Mouse (Mus musculus) heart, embryonic 11.5 days (tissue): Measurements from ENCODE around the gene C77080. TPM values are rescaled to one million over a fixed set of nuclear protein-coding genes. Genes with fewer than 3 reads are reported as not detected.

ENCODE experiments used
- ATAC-seq: fragments of 200-750 bp; cut with Nextera tagmentation; replicated peaks from 2 replicates; pipeline ENCODE4 v1.8.0; 2017; ENCODE audit warnings: moderate library complexity; ENCODE audit not compliant: insufficient number of reproducible peaks, low FRiP score, low TSS enrichment
- H3K27ac ChIP-seq: fragments of 300-500 bp; sonication (generic); 2 replicates; pipeline ENCODE4 v1.5.1; 2014; ENCODE audit warnings: mild to moderate bottlenecking, low read depth, low read length
- H3K27me3 ChIP-seq: fragments of 300-500 bp; sonication (generic); 2 replicates; pipeline ENCODE4 v1.6.1; 2014; ENCODE audit warnings: mild to moderate bottlenecking, low read length, mixed read lengths; ENCODE audit not compliant: control insufficient read depth, insufficient read depth
- H3K36me3 ChIP-seq: fragments of 300-500 bp; sonication (generic); 2 replicates; pipeline ENCODE4 v1.6.1; 2014; ENCODE audit warnings: mild to moderate bottlenecking, low read length, moderate library complexity, mixed read lengths; ENCODE audit not compliant: control insufficient read depth, insufficient read depth
- H3K4me1 ChIP-seq: fragments of 300-500 bp; sonication (generic); 2 replicates; pipeline ENCODE4 v1.6.1; 2014; ENCODE audit warnings: low read length; ENCODE audit not compliant: control insufficient read depth, insufficient read depth
- H3K4me2 ChIP-seq: fragments of 300-500 bp; sonication (generic); 2 replicates; pipeline ENCODE4 v1.6.1; 2014; ENCODE audit warnings: mild to moderate bottlenecking, moderate library complexity
- H3K4me3 ChIP-seq: fragments of 300-500 bp; sonication (generic); 2 replicates; pipeline ENCODE4 v1.5.1; 2014; ENCODE audit warnings: low read depth, low read length
- H3K9ac ChIP-seq: fragments of 300-500 bp; sonication (generic); 2 replicates; pipeline ENCODE4 v1.6.1; 2014; ENCODE audit warnings: mild to moderate bottlenecking, low read depth, low read length, moderate library complexity
- H3K9me3 ChIP-seq: fragments of 300-500 bp; sonication (generic); replicated peaks from 2 replicates; pipeline ENCODE4 v1.6.1; 2016; ENCODE audit warnings: low read length; ENCODE audit not compliant: control insufficient read depth
- WGBS: fragments of 180-500 bp; shearing (Covaris S2); extraction: QIAGEN DNeasy Blood & Tissue Kit; methylation state at CpG from one replicate; pipeline ENCODE4 v1.1.7; 2014; ENCODE audit not compliant: insufficient replicate concordance; 5-methylcytosine and 5-hydroxymethylcytosine counted together
- polyA plus RNA-seq: library from polyadenylated mRNA; unstranded; fragments of >200 nt; fragmentation: Nextera tagmentation; extraction: Ambion mirVana; gene quantifications from 2 replicates; pipeline ENCODE4 v1.2.1, GENCODE M21; 2014

C77080 gene
- polyA plus RNA-seq, 1 experiment from 2014 or later = 1.5 TPM

DNA sequence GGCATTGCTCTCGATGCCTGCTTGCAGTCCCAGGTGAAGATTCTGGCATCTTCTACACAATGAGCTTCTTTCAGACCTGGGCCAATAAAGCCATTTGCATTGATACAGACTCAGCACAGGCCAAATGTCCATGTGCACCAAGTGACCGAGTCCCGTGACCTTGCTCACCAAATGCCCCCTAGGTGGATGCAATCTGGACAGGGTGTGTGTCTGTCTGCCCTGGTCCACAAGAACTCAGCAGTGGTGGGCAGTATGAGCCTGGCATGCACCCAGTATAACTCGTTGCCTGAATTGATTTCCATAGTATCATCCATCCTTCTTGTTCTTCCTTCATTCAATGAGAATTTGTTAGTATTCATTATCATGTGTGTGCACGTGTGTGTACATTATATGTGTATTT is 22.0 kb upstream of the C77080 start:
- Histone ChIP-seq H3K4me2 (no peak overlapping the region), H3K9me3 (no peaks in the 10 kb centered on the region)
- 77% methylated on average over 5 of the region's 5 CpGs for WGBS

DNA sequence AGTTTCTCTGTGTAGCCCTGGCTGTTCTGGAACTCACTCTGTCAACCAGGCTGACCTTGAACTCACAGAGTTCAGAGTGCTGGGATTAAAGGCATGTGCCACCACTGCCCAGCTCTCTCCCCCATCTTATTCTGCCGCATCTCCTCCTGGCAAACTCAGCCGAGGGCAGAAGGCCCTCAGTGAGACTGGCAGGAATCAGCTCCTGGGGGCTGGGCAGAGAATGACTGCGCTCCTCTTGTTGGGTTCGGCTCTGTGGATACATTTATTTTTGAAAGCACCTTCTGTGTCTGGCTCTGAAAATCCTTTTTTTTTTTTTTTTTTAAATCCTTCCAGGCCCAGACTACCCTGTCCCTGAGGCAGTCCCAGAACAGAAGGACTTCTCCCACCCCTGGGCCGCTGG is 21.6 kb upstream of the C77080 start:
- Histone ChIP-seq H3K9ac (no peak overlapping the region), H3K36me3 (no peaks in the 10 kb centered on the region), H3K4me3 (no peak overlapping the region), H3K9me3 (no peaks in the 10 kb centered on the region), H3K4me1 (peaks cover 9% of the 10 kb centered on the region), H3K27me3 (peaks cover 14% of the 10 kb centered on the region), H3K4me2 (no peak overlapping the region), H3K27ac (no peak overlapping the region)
- 80% methylated on average over 5 of the region's 5 CpGs for WGBS
- ATAC-seq = no peak

More for the DNA sequence above, 22.0 kb upstream of the C77080 start:
- Histone ChIP-seq H3K36me3 (no peaks in the 10 kb centered on the region), H3K27me3 (peaks cover 14% of the 10 kb centered on the region), H3K9ac (no peak overlapping the region), H3K27ac (no peak overlapping the region), H3K4me3 (no peak overlapping the region), H3K4me1 (peaks cover 9% of the 10 kb centered on the region)
- no peak for ATAC-seq

DNA sequence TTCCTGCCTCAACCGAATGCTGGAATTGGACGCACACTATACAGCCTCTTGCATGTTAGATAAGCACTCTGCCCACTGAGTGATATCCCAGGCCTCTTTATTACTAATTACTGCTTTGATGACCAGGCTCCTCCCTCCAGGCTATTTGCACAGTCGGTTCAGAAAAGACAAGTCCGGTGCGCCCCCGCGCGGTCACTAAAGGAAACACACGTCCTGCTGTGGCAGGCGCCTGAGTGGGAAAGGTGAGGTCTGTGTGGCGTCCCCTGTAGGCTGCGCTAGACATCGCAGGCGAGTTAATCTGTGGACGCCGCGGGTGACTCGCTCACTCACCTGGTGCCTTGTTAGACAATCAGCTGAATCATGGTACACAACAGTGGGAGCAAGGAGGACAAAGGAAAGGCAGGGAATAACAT is 15.3 kb upstream of the C77080 start:
- H3K9ac ChIP-seq = no peak overlapping the region
- H3K4me1 ChIP-seq = no peaks in the 10 kb centered on the region
- peaks cover 20% of the 10 kb centered on the region for H3K27me3 ChIP-seq
- H3K36me3 ChIP-seq = no peaks in the 10 kb centered on the region
- H3K4me3 ChIP-seq = no peak overlapping the region
- H3K27ac ChIP-seq = no peak overlapping the region
- no peak overlapping the region for H3K4me2 ChIP-seq
- WGBS = 2% methylated on average over 18 of the region's 18 CpGs
- no peak for ATAC-seq
- H3K9me3 ChIP-seq = no peaks in the 10 kb centered on the region

DNA sequence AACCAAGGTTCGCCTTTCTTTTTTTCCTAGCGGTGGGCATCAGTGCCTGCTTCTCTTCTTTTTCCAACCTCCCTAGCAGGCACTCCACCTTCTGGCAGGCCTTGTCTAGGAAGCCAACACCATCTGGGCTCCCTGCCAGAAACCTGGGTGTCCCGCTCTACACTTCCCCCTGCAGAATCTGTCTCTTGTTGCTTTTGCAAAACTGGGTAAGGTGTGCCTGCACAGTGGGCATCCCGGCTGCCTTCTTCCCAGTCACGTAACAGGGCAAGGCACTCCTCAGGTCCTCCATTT is 11.5 kb upstream of the C77080 start:
- no peak overlapping the region for H3K9ac ChIP-seq
- no peaks in the 10 kb centered on the region for H3K4me1 ChIP-seq
- 38% methylated on average over 5 of the region's 5 CpGs for WGBS
- H3K27ac ChIP-seq = no peak overlapping the region
- H3K36me3 ChIP-seq = no peaks in the 10 kb centered on the region
- H3K27me3 ChIP-seq = peaks cover 27% of the 10 kb centered on the region
- ATAC-seq = no peak
- no peaks in the 10 kb centered on the region for H3K9me3 ChIP-seq
- H3K4me3 ChIP-seq = no peak overlapping the region
- no peak overlapping the region for H3K4me2 ChIP-seq

DNA sequence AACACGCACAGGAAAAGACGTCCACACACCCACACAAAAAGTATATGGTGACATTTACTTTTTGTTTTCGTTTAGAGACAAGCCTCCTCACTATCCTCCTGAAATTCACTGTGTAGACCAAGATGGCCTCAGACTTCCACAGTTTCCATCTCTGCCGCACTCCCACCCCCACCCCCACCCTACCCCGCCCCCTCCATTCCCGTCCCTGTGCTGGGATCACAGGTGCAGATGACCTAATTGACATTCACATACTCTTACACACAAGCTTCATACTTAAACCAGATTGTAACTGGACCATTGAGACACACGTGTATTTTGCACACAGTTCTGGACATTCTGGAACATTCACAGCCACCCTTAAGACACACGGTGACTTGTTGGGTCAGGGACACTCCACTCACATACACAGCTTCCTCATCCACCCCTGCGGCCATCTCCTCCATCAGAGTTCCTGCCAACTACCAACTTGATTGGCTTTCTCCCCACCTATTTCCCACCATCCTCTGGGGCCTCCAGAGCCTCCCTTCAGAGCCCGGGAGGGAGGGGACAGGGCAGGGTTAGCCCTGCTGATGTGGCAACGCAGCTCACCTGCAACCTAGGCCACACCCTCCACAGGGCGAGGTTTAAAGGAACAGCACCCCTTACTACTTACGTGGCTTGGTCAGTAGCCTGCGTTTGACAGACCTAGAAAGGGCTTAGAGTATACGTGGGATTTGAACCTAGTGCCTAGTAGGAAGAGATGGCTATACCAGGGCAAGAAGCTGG is 11.0 kb upstream of the C77080 start:
- WGBS = 19% methylated on average over 15 of the region's 15 CpGs
- H3K4me2 ChIP-seq = no peak overlapping the region; the same call in 1 of the 2 replicates
- ATAC-seq = no peak
- no peak overlapping the region for H3K9ac ChIP-seq
- H3K4me1 ChIP-seq = no peaks in the 10 kb centered on the region
- peaks cover 30% of the 10 kb centered on the region for H3K27me3 ChIP-seq
- H3K4me3 ChIP-seq = no peak overlapping the region
- H3K36me3 ChIP-seq = no peaks in the 10 kb centered on the region
- no peak overlapping the region for H3K27ac ChIP-seq
- no peaks in the 10 kb centered on the region for H3K9me3 ChIP-seq

DNA sequence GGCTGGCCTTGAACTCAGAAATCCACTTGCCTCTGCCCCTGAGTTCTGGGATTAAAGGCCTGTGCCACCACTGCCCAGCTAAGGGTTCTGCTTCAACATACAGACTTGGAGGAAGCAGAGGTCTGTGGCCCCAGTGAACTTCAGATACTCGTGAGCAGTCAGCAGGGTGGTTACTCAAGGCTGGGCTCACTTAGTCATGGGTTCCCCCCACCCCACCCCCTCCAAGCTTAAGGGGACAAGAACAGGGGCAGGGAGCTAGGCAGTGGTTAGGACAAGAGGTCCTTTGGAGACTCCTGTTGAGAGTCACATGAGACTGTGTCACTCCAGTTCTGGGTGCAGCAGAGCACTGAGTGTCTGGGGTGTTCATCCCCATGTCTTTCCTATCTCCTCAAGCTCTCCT is 7.5 kb upstream of the C77080 start:
- Histone ChIP-seq H3K27me3 (peaks cover 34% of the 10 kb centered on the region), H3K27ac (no peak overlapping the region), H3K36me3 (no peaks in the 10 kb centered on the region), H3K4me1 (peaks cover 1% of the 10 kb centered on the region; the same call in 1 of the 2 replicates), H3K4me2 (no peak overlapping the region), H3K9me3 (no peaks in the 10 kb centered on the region), H3K4me3 (no peak overlapping the region), H3K9ac (no peak overlapping the region)
- 32% methylated on average over 1 of the region's 1 CpGs for WGBS
- ATAC-seq = no peak

DNA sequence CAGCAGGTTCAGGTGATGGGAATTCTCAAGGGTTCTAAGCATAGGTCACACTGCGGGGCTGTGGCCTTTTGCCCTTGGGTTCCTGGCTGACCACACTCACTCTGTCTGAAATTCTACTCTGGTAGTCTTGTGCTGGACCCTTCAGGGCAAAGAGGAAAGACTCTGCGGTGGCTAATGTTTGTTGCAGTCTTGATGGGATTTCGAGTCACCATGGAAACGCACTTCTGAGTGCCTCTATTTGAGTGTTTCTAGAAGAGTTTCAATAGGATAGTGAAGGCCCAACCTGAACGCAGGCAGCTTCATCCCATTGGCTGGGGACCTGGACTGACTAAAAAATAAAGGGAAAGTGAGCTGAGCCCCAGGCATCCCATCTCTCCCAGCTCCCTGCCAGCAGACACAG is 5.6 kb upstream of the C77080 start:
- no peak overlapping the region for H3K9ac ChIP-seq
- no peak overlapping the region for H3K4me2 ChIP-seq
- no peaks in the 10 kb centered on the region for H3K36me3 ChIP-seq
- ATAC-seq = no peak
- WGBS = 85% methylated on average over 5 of the region's 5 CpGs
- peaks cover 29% of the 10 kb centered on the region for H3K27me3 ChIP-seq
- peaks cover 3% of the 10 kb centered on the region; the same call in 1 of the 2 replicates for H3K4me1 ChIP-seq
- H3K9me3 ChIP-seq = no peaks in the 10 kb centered on the region
- H3K27ac ChIP-seq = no peak overlapping the region
- H3K4me3 ChIP-seq = no peak overlapping the region

DNA sequence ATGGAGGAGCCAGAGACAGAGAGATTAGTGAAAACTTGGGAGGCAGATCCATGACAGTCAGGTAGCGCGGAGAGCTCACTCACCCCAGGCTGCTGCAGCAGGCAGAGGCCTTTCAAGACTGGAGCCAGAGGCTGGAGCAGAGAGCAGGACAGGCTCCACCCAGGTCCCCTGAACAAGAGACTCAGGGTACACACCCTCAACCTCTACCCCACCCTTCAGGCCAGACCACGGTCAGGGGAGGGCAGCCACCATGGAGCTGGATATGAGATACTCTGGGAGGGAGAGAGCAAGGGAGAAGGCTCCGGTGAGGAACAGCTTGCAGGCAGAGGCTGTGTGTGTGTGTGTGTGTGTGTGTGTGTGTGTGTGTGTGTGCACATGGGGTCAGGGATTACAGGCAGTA is 5.0 kb upstream of the C77080 start:
- no peak for ATAC-seq
- Histone ChIP-seq H3K27me3 (peaks cover 34% of the 10 kb centered on the region), H3K36me3 (no peaks in the 10 kb centered on the region), H3K27ac (no peak overlapping the region), H3K4me3 (no peak overlapping the region), H3K9me3 (no peaks in the 10 kb centered on the region), H3K9ac (no peak overlapping the region), H3K4me2 (no peak overlapping the region), H3K4me1 (peaks cover 3% of the 10 kb centered on the region; the same call in 1 of the 2 replicates)
- WGBS = 75% methylated on average over 4 of the region's 4 CpGs
